In genomic region chr2:172644451-172644850, GRCm38 (mm10) we compare ENCODE assay signal across 14 mouse cellular contexts.
DNase-seq lines count a peak whose midpoint lies in the region; ATAC-seq and TF ChIP-seq lines count a peak whose summit lies in the region.
"Had no signal": no experiment of that assay in that cellular context is flagged by ENCODE, and none has a peak within 500 bp of the region (broad histone marks: within the 10 kb centered on the region; RNA-seq: fewer than 3 reads in every experiment).

No protein-coding gene starts in this region.

- 0 out of 2 replicates have a peak overlapping the region, but pooled peaks have one; percentile 44 for H3K27ac ChIP-seq in forebrain, embryonic 10.5 days
- H3K27ac ChIP-seq in forebrain, embryonic 16.5 days (ENCODE audit: low read length) = no peak overlapping the region
- H3K27ac ChIP-seq in hindbrain, embryonic 10.5 days = peak overlapping the region; percentile 0; the same call in 1 of the 2 replicates
- H3K27ac ChIP-seq in hindbrain, embryonic 16.5 days (ENCODE audit: low read depth, low read length) = no peak overlapping the region
- H3K27ac ChIP-seq: hindbrain, embryonic 13.5 days; limb, embryonic 15.5 days had no signal

- DNase-seq in forebrain, embryonic 10.5 days (ENCODE audit: extremely low spot score, low spot score) = no peak
- DNase-seq in hindbrain, embryonic 10.5 days (ENCODE audit: low spot score) = no peak
- peak; percentile 91 for DNase-seq in NIH3T3 (ENCODE audit: low read depth)
- DNase-seq in lung, adult 2 months = no peak
- DNase-seq in spleen, postnatal 14 days (ENCODE audit: low spot score in 2 of 2) = no peak
- DNase-seq: cerebellum, adult 9-10 months; kidney, adult 18-20 months had no signal

- peaks cover 28% of the 10 kb centered on the region for H3K4me1 ChIP-seq in forebrain, embryonic 10.5 days
- H3K4me1 ChIP-seq in forebrain, embryonic 16.5 days (replicated peaks; ENCODE audit: control insufficient read depth, insufficient read depth, low read length) = no peaks in the 10 kb centered on the region; the same call in 1 of the 2 replicates
- peaks cover 12% of the 10 kb centered on the region for H3K4me1 ChIP-seq in hindbrain, embryonic 10.5 days (replicated peaks)
- no peaks in the 10 kb centered on the region for H3K4me1 ChIP-seq in hindbrain, embryonic 16.5 days (ENCODE audit: control insufficient read depth, insufficient read depth, low read depth, low read length)
- H3K4me1 ChIP-seq in lung, adult 2 months (ENCODE audit: control insufficient read depth, insufficient read depth, low read length) = no peaks in the 10 kb centered on the region

- H3K36me3 ChIP-seq in forebrain, embryonic 10.5 days (replicated peaks) = no peaks in the 10 kb centered on the region
- no peaks in the 10 kb centered on the region for H3K36me3 ChIP-seq in forebrain, embryonic 16.5 days (ENCODE audit: control insufficient read depth, insufficient read depth)
- H3K36me3 ChIP-seq in hindbrain, embryonic 10.5 days = no peaks in the 10 kb centered on the region
- no peaks in the 10 kb centered on the region for H3K36me3 ChIP-seq in hindbrain, embryonic 16.5 days (ENCODE audit: control insufficient read depth, insufficient read depth, low read length)
- H3K36me3 ChIP-seq in myocyte (ENCODE audit: control insufficient read depth, insufficient read depth) = no peaks in the 10 kb centered on the region
- H3K36me3 ChIP-seq: hindbrain, embryonic 13.5 days; limb, embryonic 15.5 days had no signal

- peaks cover 23% of the 10 kb centered on the region; the same call in 1 of the 2 replicates for H3K27me3 ChIP-seq in forebrain, embryonic 10.5 days (ENCODE audit: poor library complexity, severe bottlenecking)
- H3K27me3 ChIP-seq in forebrain, embryonic 16.5 days (replicated peaks; ENCODE audit: control insufficient read depth, insufficient read depth, low read length) = no peaks in the 10 kb centered on the region
- peaks cover 32% of the 10 kb centered on the region for H3K27me3 ChIP-seq in hindbrain, embryonic 10.5 days (ENCODE audit: insufficient read depth, poor library complexity, severe bottlenecking)
- H3K27me3 ChIP-seq in hindbrain, embryonic 16.5 days (replicated peaks; ENCODE audit: control insufficient read depth, insufficient read depth, low read length) = no peaks in the 10 kb centered on the region
- H3K27me3 ChIP-seq in myocyte (ENCODE audit: control insufficient read depth, insufficient read depth, insufficient read length) = no peaks in the 10 kb centered on the region
- H3K27me3 ChIP-seq: limb, embryonic 15.5 days had no signal

- H3K9ac ChIP-seq in forebrain, embryonic 16.5 days (replicated peaks; ENCODE audit: low read depth, low read length) = no peak overlapping the region
- H3K9ac ChIP-seq in hindbrain, embryonic 16.5 days (ENCODE audit: low read depth, low read length) = no peak overlapping the region
- H3K9ac ChIP-seq: hindbrain, embryonic 13.5 days; limb, embryonic 15.5 days had no signal

- peaks cover 7% of the 10 kb centered on the region; the same call in 1 of the 2 replicates for H3K9me3 ChIP-seq in forebrain, embryonic 10.5 days
- H3K9me3 ChIP-seq in forebrain, embryonic 16.5 days (ENCODE audit: control insufficient read depth, low read length) = peaks cover 4% of the 10 kb centered on the region; the same call in 1 of the 2 replicates
- 0 out of 2 replicates have a peak, but pooled peaks cover 5% of the 10 kb centered on the region for H3K9me3 ChIP-seq in hindbrain, embryonic 10.5 days
- H3K9me3 ChIP-seq in hindbrain, embryonic 16.5 days (ENCODE audit: control insufficient read depth, low read length) = no peaks in the 10 kb centered on the region
- H3K9me3 ChIP-seq: hindbrain, embryonic 13.5 days; limb, embryonic 15.5 days had no signal

- no peak for TF ChIP-seq CTCF in lung, adult 2 months (IDR thresholded peaks at IDR 0.05; ENCODE audit: insufficient read depth, low read length)

- H3ac ChIP-seq in myocyte (ENCODE audit: control insufficient read depth, insufficient read length) = no peak overlapping the region

- no peak for ATAC-seq in forebrain, embryonic 16.5 days
- ATAC-seq in hindbrain, embryonic 16.5 days = no peak
- ATAC-seq: forebrain, embryonic 14.5 days had no signal

- no peaks in the 10 kb centered on the region for H3K79me2 ChIP-seq in myocyte (ENCODE audit: control insufficient read depth, insufficient read depth)

- no peak for TF ChIP-seq POLR2A in myocyte (IDR thresholded peaks at IDR 0.05; ENCODE audit: insufficient read length, low read depth)
- TF ChIP-seq POLR2A in lung, adult 2 months (IDR thresholded peaks at IDR 0.05; ENCODE audit: borderline replicate concordance, extremely low read depth, low read depth, low read length) = no peak

- H3K4me2 ChIP-seq in forebrain, embryonic 16.5 days (ENCODE audit: low read length) = no peak overlapping the region
- no peak overlapping the region for H3K4me2 ChIP-seq in hindbrain, embryonic 16.5 days (ENCODE audit: low read length)
- peak overlapping the region; percentile 65 for H3K4me2 ChIP-seq in myocyte (ENCODE audit: low read depth)
- H3K4me2 ChIP-seq: heart, embryonic 11.5 days; hindbrain, embryonic 13.5 days; limb, embryonic 15.5 days had no signal

- no peak overlapping the region for H3K4me3 ChIP-seq in forebrain, embryonic 10.5 days
- H3K4me3 ChIP-seq in forebrain, embryonic 16.5 days (replicated peaks; ENCODE audit: low read length) = no peak overlapping the region
- H3K4me3 ChIP-seq in hindbrain, embryonic 10.5 days = no peak overlapping the region
- no peak overlapping the region for H3K4me3 ChIP-seq in hindbrain, embryonic 16.5 days (ENCODE audit: low read length)
- H3K4me3 ChIP-seq in myocyte = no peak overlapping the region
- H3K4me3 ChIP-seq in lung, adult 2 months (replicated peaks; ENCODE audit: extremely low read depth, low read depth, low read length) = no peak overlapping the region
- H3K4me3 ChIP-seq: hindbrain, embryonic 13.5 days; limb, embryonic 15.5 days had no signal

- WGBS in forebrain, embryonic 10.5 days = 47% methylated on average over 6 of the region's 6 CpGs
- 58% methylated on average over 5 of the region's 6 CpGs for WGBS in forebrain, embryonic 16.5 days
- WGBS in hindbrain, embryonic 10.5 days = 47% methylated on average over 6 of the region's 6 CpGs
- 46% methylated on average over 6 of the region's 6 CpGs for WGBS in hindbrain, embryonic 16.5 days
- 26% methylated on average over 6 of the region's 6 CpGs for whole genome bisulfite sequencing in lung, adult 2 months

TF ChIP-seq in myocyte, 11 proteins besides CTCF, POLR2A, EP300 and RAD21:
- TF ChIP-seq TCF3 (IDR thresholded peaks at IDR 0.05; ENCODE audit: insufficient read length, low read depth) (no peak), MYOD1 (IDR thresholded peaks at IDR 0.05; ENCODE audit: control insufficient read depth in 1 of 3, insufficient read length in 2 of 3, low read depth in 2 of 3) (no peak), MAX (IDR thresholded peaks at IDR 0.05; ENCODE audit: low read depth) (no peak), CEBPB (IDR thresholded peaks at IDR 0.05; ENCODE audit: insufficient read depth, poor library complexity, severe bottlenecking) (no peak), SRF (IDR thresholded peaks at IDR 0.05; ENCODE audit: control insufficient read depth, insufficient read length, low read depth) (no peak)

Comparison
In these comparisons a context has a peak if more than half of its experiments do, and no peak if none do; other contexts are left out.
1. H3K27ac ChIP-seq: peak in forebrain, embryonic 10.5 days (single experiment) and hindbrain, embryonic 10.5 days (single experiment); none in forebrain, embryonic 16.5 days (single experiment) and hindbrain, embryonic 16.5 days (single experiment).